Mouse (Mus musculus): ENCODE results near the gene Mfsd13b. TPM values are rescaled to one million over a fixed set of nuclear protein-coding genes. Genes with fewer than 3 reads are reported as not detected.

Mfsd13b gene
- polyA plus RNA-seq, 1 experiment from 2014 or later, result 0.42 TPM

- WGBS, result 57% methylated on average over 6 of the region's 6 CpGs
- peaks cover 8% of the 10 kb centered on the region; the same call in 1 of the 2 replicates for H3K4me1 ChIP-seq (replicated peaks)
- no peak overlapping the region for H3K4me3 ChIP-seq
- no peak overlapping the region for H3K4me2 ChIP-seq
- H3K9me3 ChIP-seq, result no peaks in the 10 kb centered on the region
- no peak overlapping the region for H3K27ac ChIP-seq
- peaks cover 43% of the 10 kb centered on the region for H3K36me3 ChIP-seq
- no peak for ATAC-seq (ENCODE audit: low FRiP score)
- no peaks in the 10 kb centered on the region for H3K27me3 ChIP-seq
- no peak overlapping the region for H3K9ac ChIP-seq
These were observed 77.3 kb downstream of the Mfsd13b start for GRCm38 (mm10) chr7:121059477-121060218.

GRCm38 (mm10) chr7:121064309-121064708, 82.0 kb downstream of the Mfsd13b start:
- no peak overlapping the region for H3K27ac ChIP-seq
- no peak overlapping the region for H3K4me3 ChIP-seq
- H3K4me1 ChIP-seq (replicated peaks), result peaks cover 6% of the 10 kb centered on the region; the same call in 1 of the 2 replicates
- no peak overlapping the region for H3K4me2 ChIP-seq
- no peak overlapping the region for H3K9ac ChIP-seq
- no peaks in the 10 kb centered on the region for H3K27me3 ChIP-seq
- H3K36me3 ChIP-seq, result peaks cover 22% of the 10 kb centered on the region
- H3K9me3 ChIP-seq, result no peaks in the 10 kb centered on the region
- no peak for ATAC-seq (ENCODE audit: low FRiP score)
- 66% methylated on average over 4 of the region's 4 CpGs for WGBS

Other genes with a start within 250 kb of the Mfsd13b start
- 0.91 and 1.9 TPM in 2 replicates for gene Vwa3a, start 243.2 kb upstream of the Mfsd13b start, polyA plus RNA-seq (2015; fragmentation: Nextera tagmentation; extraction: Ambion mirVana)
- gene Gm5737, start 170.1 kb upstream of the Mfsd13b start, polyA plus RNA-seq (2015; fragmentation: Nextera tagmentation; extraction: Ambion mirVana), result not detected in 2 replicates
- gene Eef2k, start 139.7 kb upstream of the Mfsd13b start, polyA plus RNA-seq (2015; fragmentation: Nextera tagmentation; extraction: Ambion mirVana), result 26.0 and 26.4 TPM in 2 replicates
- 23.1 and 24.2 TPM in 2 replicates for gene Polr3e, start 64.8 kb upstream of the Mfsd13b start, polyA plus RNA-seq (2015; fragmentation: Nextera tagmentation; extraction: Ambion mirVana)
- gene Cdr2, start 197 bp upstream of the Mfsd13b start, polyA plus RNA-seq (2015; fragmentation: Nextera tagmentation; extraction: Ambion mirVana), result 14.6 and 16.1 TPM in 2 replicates
- gene Mettl9, start 51.9 kb downstream of the Mfsd13b start, polyA plus RNA-seq (2015; fragmentation: Nextera tagmentation; extraction: Ambion mirVana), result 202 and 207 TPM in 2 replicates
- gene Igsf6, start 92.1 kb downstream of the Mfsd13b start, polyA plus RNA-seq (2015; fragmentation: Nextera tagmentation; extraction: Ambion mirVana), result 1.2 and 1.3 TPM in 2 replicates
- 0.25 and 0.53 TPM in 2 replicates for gene Otoa, start 99.1 kb downstream of the Mfsd13b start, polyA plus RNA-seq (2015; fragmentation: Nextera tagmentation; extraction: Ambion mirVana)

Measured in hindbrain, embryonic 13.5 days (tissue).